Mouse (Mus musculus) skeletal muscle tissue, adult 2 months (tissue): ENCODE results near the gene Lmx1a.

ENCODE experiments used
- DNase-seq: peaks from one replicate; pipeline ENCODE4 v3.0.0-alpha.2; 2012; ENCODE audit warnings: low read depth, low spot score

The Lmx1a gene

DNA sequence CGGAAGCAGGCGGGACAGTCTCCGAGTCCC lies at the start of gene Lmx1a:
Gene Lmx1a (plus strand): TSS at position 6 of the 30 bp plus-strand sequence.
- DNase-seq: no peak

DNA sequence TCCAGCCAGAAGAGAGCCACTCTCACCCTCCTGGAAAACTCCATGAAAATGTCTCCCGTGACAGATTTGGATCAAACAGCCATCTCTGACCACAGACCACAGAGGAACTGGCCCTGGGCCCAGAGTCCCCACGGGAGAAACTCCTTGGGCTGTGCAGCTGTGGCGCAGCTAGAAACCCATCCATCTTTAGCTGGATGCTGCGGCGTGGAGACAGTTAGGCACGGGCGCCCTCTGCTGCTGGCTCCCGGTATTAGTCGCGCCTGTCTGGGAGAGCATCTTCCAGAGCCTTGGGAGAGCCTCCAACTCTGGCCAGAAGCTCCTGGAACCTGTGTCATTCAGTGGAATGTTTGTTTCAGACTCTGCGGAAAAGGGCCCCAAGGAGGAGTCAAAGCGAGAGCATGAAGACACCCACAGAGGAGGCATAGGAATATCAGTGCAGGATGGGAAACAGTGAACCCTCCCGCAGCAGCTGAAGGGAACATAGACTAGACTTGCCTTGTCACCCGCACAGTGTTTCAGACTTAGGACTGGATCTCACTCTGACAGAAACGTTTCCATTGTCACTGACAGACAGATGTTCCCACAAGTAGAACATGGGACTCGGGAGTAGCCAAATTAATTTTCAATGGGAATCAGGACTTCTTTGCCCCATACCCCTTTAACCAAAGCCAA lies 44.0 kb upstream of the Lmx1a start:
- peak; percentile 84 for DNase-seq

DNA sequence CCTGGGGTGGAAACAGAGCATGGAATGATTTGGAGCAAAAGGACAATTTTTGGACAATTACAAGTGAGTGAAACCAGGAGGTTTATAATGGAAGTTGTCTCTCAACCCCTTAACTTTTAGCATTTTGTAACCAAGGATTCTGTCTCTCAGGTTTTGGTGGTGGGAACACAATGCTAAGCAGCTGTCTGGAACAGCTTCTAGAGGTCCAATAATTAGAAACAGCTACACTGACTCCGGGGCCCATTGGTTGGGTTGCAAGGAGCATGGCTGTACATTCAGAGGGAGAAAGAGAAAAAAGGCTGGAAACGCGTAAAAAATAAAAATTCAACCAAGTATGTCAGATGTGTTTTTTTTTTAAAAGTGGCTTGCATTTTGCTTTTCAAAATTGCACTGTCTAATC lies 40.4 kb upstream of the Lmx1a start:
- DNase-seq: peak; percentile 18

DNA sequence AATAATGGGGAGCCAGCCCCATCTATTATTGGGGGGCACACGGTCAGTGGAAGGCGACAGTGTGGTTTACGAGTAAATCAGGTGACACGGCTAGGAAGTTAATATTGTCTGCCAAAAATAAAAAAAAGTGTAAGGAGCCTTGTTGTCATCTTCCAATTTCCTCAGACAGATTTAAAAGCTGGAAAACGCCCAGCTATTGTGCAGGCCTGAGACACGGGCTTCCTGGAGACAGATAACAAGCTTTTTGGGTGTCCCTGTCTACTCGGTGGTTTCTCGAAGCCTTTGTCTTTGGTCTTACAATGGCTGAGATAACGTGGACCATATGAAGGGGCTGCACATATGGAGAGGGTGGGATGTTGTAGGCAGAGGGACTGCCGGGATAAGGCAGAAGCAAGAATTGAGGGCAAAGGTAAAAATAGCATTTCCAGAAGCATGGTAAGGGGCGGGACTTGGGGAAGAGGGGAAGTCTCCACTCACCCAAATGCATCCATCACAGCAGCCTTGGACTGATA lies 39.9 kb upstream of the Lmx1a start:
- no peak for DNase-seq

DNA sequence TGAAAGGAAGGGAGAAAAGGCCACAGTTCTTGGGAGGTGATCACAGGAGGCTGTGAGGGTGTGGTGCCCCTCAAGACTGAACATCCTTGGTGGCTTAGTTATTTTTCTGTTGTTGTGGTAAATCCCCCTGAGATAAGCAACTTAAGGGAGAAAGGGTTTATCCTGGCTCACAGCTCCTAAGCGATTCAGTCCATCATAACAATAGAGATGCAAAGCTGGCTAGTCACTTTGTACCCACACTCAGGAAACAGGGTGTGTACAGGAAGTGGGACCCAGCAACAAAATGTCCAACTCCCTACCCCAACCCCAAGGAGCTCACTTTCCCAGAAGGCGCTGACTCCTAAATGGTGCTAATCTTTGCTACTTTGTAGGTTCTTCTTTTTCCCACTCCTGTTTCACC lies 36.7 kb upstream of the Lmx1a start:
- DNase-seq: no peak

DNA sequence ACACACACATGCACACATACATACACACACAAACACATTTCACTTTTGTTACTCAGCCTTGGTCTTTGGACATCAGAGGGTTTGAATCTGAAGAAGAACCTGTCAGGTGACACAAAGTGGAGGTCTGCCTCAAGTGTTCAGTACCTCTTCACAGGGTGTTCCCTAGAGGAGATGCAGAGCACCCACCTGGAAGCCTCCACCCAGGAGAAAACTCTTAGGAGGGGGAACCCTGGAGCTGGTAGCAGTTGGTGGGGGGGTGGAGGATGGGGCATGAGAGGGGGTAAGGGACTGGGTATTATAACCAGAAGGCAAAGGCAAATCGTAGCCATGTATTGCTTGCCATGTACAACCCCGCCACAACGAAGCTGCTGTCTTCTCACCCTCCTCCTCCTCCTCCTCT lies 30.0 kb upstream of the Lmx1a start:
- DNase-seq: no peak

DNA sequence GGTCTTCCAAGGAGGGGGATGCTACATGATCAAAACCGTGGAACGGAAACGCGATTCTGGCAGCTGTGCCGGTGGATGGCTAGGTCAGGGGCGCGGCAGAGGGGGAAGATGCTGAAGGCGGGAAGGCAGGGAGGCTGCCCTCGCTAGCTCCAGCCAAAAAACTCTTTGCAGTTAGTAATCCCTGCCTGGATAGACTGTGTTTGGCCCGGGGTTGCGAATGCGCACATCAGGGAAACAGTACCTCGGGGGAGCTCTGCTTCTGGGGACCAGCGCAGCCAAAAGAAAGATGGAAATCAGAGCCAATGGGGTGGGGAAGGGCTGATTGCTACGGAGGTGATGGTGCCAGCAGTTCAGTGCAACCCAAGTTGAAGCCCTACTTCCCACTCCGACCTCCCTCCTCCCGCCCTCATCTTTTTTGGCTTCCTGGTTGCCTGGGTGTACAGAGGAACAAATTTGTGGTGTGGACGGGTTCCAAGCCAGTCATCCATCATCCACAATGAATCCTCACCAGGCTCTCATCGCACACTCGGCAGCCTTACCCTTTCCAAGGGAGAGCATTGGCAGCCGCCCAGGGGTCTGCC lies 28.4 kb upstream of the Lmx1a start:
- peak; percentile 88 for DNase-seq

DNA sequence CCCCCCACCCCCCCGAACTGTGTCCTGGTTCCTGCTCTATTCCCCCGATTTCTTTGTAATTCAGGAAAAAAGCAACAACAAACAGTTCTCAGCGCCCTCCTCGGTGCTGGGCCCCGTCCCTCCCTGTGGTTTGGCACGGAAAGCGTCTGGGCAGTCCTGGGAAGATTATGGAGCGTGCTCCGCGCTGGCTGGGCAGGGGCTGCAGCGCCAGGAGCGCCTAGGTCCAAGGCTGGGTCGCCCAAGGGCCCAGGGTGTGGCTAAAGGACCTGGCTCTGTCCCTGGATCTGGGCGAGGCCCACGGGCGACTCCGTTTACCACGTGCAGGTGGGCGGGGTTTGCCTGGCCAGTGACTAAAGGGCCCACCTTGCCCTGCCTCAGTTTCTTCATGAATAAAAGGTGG lies 27.9 kb upstream of the Lmx1a start:
- DNase-seq: no peak

DNA sequence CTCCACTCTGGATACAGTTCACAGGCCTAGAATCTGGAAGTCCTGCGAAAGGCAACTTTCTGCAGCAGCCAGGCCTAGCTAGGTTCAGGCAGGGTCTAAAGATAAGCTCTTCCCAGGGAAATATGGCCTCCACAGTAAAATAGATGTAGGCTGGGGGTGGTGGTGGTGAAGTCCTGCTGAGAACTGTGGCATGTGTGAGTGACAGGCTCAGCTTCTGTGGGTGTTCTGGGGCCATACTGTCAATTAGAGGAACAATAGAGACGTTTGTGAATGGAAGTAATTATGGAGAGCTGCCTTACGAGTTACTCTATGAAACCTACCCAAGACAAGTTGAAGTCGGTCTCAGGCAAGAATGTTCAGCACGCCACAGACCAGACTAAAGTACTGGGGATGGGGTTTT lies 25.9 kb upstream of the Lmx1a start:
- DNase-seq: no peak

DNA sequence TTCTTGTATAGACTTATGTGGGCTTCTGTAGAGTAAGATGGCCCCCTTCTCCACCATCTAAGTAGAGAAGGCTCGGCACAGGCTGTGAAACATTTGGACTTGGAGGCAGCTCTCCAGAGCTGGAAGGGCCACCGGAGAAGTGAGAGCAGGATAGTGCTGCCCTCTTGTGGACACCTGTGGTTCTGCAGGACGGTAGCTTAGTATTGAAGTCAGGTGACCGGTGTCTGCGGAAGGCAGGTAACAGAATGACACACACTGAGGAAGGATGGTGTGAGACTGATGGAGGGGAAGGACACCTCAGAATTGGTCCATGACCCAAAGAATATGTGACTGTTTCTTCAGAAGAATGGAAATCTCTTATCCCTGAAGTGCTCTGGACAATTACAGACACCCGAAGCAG lies 19.2 kb upstream of the Lmx1a start:
- DNase-seq: no peak

DNA sequence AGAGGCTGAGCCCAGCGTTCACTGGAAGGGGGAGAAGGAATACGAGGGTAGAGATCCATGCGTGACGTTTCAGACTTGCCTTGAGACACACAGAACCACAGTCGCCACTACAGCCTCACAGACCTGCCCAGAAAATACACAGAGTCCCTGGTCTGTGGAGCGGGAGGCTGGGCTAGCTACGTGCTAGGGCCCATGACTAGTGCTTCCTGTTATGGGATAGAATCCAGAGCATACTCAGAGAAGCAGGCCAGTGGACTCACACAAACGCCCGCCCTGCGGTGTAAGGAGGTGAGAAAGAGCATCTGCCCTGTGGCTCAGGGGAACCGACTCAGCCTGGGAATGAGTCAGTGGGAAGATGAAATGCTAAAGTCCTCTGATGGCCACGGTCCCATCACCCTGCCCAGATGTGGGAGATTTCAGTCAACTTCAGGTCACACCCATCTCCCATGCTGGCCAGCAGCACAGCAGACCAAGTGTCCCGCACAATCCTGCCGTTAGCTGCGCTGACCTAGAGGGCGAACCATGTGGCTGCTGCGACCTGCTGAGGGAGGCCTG lies 16.5 kb upstream of the Lmx1a start:
- peak; percentile 57 for DNase-seq

DNA sequence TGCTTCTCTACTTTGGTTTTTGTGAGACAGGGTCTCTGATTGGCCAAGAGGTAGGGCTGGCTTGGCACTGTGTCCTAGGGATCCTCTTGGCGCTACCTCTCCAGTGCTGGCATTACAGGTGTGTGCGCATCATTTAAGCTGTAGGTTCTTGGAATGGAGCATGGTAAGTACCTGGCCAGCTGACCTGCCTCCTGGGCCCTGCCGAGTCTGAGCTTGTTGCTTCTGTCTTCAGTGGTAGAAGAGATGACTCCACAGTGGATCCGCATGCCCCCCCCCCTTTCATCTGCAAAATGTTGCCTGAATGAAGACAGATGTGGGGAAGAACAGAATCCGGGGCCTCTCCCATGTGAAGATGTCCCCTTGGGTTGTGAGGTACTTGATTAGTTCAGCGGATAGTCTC lies 10.0 kb upstream of the Lmx1a start:
- DNase-seq: no peak

DNA sequence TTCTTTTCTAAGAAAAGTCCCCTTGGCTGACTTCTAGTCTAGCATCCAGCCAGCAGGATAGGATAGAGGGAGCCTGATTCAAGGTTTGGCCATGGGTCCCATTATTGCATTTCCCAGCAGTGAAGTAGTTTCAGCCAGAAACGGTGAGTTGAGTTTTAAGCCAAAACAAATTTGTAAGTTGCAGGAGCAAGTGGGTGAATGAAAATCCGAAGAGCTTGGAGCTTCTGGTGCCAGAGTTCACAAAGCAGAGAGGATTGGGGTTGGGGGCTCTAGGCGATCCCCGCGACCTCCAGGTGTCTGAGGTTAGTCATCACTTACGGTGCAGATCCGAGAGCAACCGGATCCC lies 1.1 kb upstream of the Lmx1a start:
- no peak for DNase-seq

DNA sequence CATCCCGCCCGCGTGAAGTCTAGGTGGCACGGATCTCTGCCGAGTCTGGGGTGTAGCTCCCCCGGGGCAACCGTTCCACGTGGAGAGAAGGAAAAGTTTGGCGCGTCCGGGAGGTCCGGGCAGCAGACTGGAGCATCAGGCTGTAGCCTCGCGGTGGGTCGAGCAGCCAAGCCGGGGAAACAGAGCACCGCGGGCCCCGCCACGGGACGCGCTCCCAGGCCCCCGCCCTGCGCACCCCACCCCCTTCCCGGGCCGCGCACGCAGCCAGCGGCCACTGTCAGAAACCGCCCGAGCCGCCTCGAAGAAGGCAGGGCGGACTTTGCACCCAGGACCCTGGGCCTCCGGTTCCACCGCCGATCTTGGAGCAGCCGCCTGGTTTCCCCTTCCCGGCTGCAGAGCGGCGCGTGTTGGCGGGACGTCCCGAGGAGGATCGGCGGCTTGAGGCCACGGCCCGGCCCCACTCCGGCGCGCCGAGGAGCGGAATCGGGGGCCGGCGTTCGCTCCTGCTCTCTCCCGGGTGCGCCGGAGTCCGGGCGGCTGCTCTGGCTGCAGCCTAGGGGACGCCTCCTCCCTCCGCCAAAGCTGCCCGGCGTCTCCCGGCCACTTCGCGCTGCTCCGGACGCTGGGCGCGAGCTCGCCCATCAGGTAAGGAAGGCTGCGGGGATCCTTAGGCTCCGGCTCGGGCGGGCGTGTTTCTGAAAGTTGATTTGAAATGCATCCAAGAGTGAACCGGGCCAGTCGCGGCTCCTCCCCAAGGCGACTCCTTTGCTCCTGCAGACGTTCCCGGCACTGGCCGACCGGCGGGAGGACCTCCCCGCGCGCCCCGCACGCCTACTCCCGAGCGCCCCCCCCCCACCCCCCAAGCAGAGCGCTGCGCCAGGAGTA lies 448 bp upstream of the Lmx1a start:
- no peak for DNase-seq

DNA sequence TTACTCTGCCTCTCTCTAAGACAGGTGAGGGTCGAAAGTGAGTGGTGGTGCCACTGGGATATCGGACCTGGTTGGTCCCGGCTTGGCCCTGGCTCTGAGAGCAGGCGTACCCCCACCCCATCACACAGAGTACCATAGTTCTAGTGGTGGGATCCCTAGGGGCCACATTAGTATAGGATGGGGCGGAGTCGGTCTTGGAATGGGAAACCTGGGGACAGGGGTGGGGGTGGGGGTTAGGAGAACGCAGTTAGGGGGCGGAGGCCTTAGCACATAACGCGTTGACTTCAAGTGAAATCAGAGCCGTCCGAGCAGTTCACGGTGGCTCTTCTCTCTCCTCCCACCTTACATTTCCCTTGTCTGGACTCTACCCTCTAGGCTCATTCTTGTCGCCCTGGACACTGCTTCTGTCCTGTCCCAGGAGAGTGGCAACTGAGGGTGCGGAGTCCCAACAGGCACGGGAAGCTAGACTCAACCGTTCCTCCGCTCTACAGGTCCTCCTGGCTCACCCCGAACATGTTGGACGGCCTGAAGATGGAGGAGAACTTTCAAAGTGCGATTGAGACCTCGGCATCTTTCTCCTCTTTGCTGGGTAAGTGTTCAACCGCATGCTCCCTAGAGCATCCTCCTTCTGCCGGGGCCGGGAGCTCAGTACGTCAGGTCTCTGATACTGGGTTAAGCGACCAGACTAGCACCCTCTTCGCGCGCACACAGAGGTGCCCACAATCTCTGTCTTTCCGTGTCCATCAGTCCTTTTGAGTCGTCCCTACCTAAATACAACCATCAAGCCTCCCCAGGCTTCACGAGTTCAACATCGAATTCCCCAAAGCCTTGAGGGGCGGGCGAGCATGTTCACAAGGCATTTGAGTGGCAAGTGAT lies 463 bp downstream of the Lmx1a start:
- DNase-seq: no peak

DNA sequence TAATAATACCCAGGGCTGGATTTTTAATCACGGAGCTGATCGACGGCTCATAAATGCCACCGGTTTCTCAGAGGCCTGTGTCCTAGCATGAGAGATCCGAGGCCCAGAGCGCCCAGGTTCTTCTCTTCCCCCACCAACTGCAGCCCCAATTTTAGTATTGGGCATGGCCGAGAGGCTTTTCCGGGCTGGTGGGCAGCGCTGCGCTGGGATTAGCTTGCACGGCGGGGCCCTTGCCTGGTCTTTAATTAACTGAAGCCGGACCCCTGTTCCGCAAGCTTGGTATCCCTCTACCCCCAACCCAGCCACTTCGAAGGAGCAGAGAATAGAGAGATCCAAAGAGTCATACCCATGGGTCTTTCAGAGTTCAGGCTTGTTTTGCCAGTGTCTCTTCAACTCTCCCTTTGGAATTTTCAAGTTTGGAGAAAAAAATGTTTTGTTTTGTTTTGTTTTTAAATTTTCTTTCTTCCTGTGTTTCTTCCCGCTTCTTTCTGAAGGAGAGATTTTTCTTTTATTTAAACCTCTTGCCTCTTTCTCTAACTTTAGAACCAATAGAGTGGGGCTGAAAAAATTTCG lies 1.2 kb downstream of the Lmx1a start:
- no peak for DNase-seq

DNA sequence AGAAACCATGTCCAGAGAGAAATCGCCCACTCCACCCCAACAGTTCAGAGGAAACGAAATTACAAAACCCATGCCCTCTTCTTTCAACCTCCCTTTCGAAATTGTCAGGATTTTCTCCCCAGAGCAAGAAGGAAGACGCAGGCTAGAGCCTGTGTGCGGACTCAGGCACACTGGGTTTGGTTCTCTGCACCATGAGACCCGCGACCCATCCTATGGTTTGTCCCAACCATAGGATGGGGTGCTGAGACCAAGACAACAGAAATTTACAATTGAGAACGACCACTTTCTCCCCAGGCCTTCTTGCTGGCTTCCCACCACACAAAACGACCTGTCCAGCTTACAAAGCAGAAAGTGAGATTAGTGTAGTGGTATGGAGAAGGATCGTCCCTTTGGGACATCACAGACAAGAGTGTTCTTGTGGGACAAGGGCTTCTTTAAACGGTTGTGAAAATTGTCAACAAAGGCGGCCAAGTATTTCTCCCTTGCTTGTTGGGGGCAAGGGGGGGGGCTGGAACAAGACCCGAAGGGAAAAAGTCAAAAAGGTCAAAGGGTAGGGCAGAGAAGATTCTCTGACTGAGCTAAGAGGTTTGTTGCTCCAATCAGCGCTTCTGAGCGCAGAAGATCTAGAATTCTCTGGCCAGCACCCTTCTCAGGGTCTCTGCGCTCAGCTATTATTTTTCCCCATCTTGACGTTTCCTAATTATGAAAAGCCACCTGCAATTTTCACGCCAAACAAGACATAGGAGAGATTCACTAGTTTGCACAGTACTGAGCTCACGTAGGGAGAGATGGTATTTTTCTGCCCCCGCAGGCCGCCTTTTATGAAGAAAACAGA lies 1.9 kb downstream of the Lmx1a start:
- DNase-seq: no peak

DNA sequence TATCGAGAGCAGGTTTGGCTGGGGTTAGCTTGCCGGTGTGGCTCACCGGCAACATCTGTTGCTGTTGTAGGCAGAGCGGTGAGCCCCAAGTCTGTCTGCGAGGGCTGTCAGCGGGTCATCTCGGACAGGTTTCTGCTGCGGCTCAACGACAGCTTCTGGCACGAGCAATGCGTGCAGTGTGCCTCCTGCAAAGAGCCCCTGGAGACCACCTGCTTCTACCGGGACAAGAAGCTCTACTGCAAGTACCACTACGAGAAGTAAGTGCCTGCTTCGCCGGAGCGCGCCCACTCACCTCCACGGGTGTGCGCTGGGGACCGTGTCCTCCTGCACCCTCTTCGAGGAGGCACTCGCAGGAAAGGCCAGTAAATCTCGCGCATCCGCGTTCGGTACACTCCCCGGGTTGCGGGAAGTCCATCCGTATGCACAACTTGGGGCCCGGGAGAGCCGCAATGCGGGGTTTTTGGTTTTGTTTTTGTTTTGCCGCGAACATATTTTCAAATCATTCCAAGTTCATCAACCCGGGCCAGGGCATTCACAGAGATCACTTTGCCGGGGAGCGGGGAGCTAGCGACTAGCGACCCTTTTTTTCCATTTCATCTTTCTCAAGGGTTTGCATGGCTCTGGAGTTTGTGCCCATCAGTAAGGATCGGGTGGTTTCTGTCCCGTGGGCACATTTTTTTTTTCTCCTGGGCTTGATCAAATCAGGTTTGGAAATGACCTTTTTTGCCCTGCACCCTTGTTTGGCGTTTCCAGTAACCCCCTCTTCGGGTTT lies 3.1 kb downstream of the Lmx1a start:
- DNase-seq: no peak

DNA sequence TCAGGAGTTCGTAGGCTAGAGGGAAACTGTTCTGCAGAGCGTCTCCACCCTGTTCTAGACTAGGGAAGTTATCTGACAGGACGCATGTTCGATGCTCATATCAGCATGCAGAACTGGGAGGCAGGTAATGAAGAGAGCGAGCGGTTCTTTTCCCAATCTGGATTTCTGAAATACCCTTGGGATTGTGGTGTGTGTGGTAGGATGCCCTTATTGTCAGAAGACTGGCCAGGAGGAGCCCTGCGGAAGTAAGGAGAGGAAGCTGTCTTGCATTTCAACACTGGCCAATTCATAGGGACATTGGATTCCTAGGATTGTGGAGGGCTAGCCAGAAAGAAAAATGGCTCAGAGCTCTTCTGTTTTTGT lies 3.6 kb downstream of the Lmx1a start:
- DNase-seq: no peak

DNA sequence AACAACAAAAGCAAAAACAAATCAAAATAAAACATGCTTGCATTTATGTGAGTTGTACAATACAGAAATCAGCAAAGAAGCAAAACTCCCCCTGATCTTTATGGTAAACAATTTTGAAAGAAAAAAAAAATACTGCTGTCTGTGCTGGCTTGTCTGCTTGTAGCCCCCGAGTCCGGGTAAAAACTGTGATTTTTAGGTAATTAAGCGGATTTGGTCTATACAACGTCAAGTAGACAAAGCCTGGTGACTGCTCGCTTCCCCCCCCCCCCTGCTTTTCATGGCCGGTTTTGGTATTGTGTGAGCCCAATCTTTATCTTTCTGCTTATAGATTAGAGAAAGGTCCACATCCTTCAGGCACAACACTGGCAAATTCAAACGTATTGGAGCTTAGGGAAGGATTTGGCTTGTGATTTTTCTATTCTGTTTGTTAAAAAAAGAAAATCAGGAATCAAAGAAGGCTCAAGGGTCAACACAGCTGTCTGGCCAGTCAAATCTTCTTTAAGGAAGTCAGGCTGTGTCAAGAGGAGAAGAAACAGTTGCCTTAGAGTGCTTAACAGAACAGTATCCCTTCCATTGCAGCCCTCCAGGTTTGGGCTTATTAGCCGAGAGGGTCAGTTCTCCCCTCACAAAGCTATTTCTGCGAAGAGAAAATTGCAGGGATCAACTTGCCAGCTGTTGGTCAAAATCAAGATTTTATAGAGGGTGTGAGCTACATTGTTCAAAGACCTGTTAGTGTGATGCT lies 4.6 kb downstream of the Lmx1a start:
- DNase-seq: no peak
